Mouse (Mus musculus) G1E (cell line): Measurements from ENCODE around the gene Tns1.

Source experiments
- CTCF ChIP-seq: IDR thresholded peaks from 2 replicates; pipeline ENCODE4 v1.5.1; 2012; ENCODE audit warnings: low read depth, low read length, inconsistent platforms, mixed read lengths
- GATA1 ChIP-seq: IDR thresholded peaks from 2 replicates; pipeline ENCODE4 v1.6.1; 2012; ENCODE audit warnings: borderline replicate concordance, low read length, inconsistent platforms, mixed read lengths
- POLR2AphosphoS5 ChIP-seq: IDR thresholded peaks from 2 replicates; pipeline ENCODE4 v1.6.1; 2012; ENCODE audit warnings: low read depth, low read length, inconsistent platforms; ENCODE audit not compliant: insufficient replicate concordance
- TAL1 ChIP-seq: conservative IDR thresholded peaks from 2 replicates; pipeline ENCODE4 v1.6.1; 2012; ENCODE audit warnings: low read depth, low read length, inconsistent platforms, mixed read lengths

DNA sequence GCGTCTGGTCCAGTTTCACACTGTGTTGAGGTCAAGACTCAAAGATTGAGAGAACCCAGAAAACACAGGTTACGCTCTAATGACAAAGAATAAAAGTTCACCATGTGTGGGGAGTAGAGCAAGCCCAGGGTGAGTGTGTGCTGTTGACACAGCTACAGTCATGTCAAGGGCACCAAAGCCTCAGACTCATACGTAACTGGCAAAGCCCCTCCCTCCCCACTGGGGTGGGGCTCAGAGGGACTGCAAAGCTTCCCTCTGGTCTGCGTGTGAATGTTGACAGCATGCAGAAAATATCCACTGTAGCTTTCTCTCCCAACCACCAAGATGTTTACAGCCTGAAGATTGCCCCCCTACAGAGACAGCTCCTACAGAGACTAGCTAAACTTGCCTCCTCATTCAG lies 48.0 kb downstream of the Tns1 start:
- TF ChIP-seq TAL1, result no peak
- no peak for TF ChIP-seq CTCF
- TF ChIP-seq GATA1, result no peak
- no peak for TF ChIP-seq POLR2AphosphoS5
